Mouse (Mus musculus) B cell, adult 67 days (primary cell): ENCODE measurements around the gene Rnd3. TPM values are rescaled to one million over a fixed set of nuclear protein-coding genes. Genes with fewer than 3 reads are reported as not detected.

ENCODE experiments used
- total RNA-seq, 2 experiments: library from RNA; stranded (reverse); gene quantifications; 4 replicates each; pipeline ENCODE4 v1.2.4; 2023

Rnd3 gene
- 1 to 10 TPM; 4.8 to 8.2 TPM for total RNA-seq

GRCm38 (mm10) chr2:51148975-51149374 lies at the start of gene Rnd3:
TSS of gene Rnd3 (minus strand) at chr2:51149111.

